Mouse (Mus musculus) hematopoietic stem cell, adult 5-6 weeks (primary cell): ENCODE results near the gene Pdpk1. TPM values are rescaled to one million over a fixed set of nuclear protein-coding genes. Genes with fewer than 3 reads are reported as not detected.

Source experiments
- ATAC-seq, 2 experiments: fragments of 125-278 bp in 1 of 2; replicated peaks in 1 of 2; 2 replicates each; pipeline ENCODE4 v1.8.0; 2016 to 2017; ENCODE audit warnings: inconsistent platforms in 2 of 2, mild to moderate bottlenecking in 2 of 2, moderate number of reproducible peaks in 2 of 2, low read depth in 1 of 2, moderate TSS enrichment in 1 of 2; ENCODE audit not compliant: low FRiP score in 2 of 2, poor library complexity in 2 of 2, severe bottlenecking in 2 of 2, insufficient read depth in 1 of 2, low TSS enrichment in 1 of 2
- total RNA-seq: library from RNA; stranded (forward); fragments of 172-1452, 232-1000 nt; gene quantifications from 2 replicates; pipeline ENCODE4 v1.2.3, GENCODE M21; 2017

The Pdpk1 gene
- 42.8 and 49.0 TPM in 2 replicates for total RNA-seq

- no peak for ATAC-seq
Observed at GRCm38 (mm10) chr17:24150824-24151223, at the start of gene Pdpk1. TSS of gene Pdpk1 (minus strand) at chr17:24150924.

GRCm38 (mm10) chr17:24199741-24200140 is 49.0 kb upstream of the Pdpk1 start:
- ATAC-seq: no peak

- ATAC-seq: no peak
Observed at GRCm38 (mm10) chr17:24199252-24199651, 48.5 kb upstream of the Pdpk1 start.

- ATAC-seq: no peak
Observed at GRCm38 (mm10) chr17:24197032-24197824, 46.5 kb upstream of the Pdpk1 start.

GRCm38 (mm10) chr17:24195349-24195748 is 44.6 kb upstream of the Pdpk1 start:
- no peak for ATAC-seq

- ATAC-seq: no peak
Observed at GRCm38 (mm10) chr17:24193769-24194168, 43.0 kb upstream of the Pdpk1 start.

- peak in 1 of 2 experiments; percentile 19; a peak in 2 of 4 replicates for ATAC-seq
Observed at GRCm38 (mm10) chr17:24193268-24193667, 42.5 kb upstream of the Pdpk1 start.

GRCm38 (mm10) chr17:24192848-24193247 is 42.1 kb upstream of the Pdpk1 start:
- peak; percentile 53 to 64 for ATAC-seq

GRCm38 (mm10) chr17:24191481-24191880 is 40.8 kb upstream of the Pdpk1 start:
- ATAC-seq: no peak

GRCm38 (mm10) chr17:24190934-24191333 is 40.2 kb upstream of the Pdpk1 start:
- no peak for ATAC-seq

- ATAC-seq: no peak
Observed at GRCm38 (mm10) chr17:24174259-24174658, 23.5 kb upstream of the Pdpk1 start.

GRCm38 (mm10) chr17:24173423-24173822 is 22.7 kb upstream of the Pdpk1 start:
- peak; percentile 34 to 47; a peak in 1 of 4 replicates for ATAC-seq

GRCm38 (mm10) chr17:24171738-24172137 is 21.0 kb upstream of the Pdpk1 start:
- no peak for ATAC-seq

GRCm38 (mm10) chr17:24170729-24171128 is 20.0 kb upstream of the Pdpk1 start:
- no peak for ATAC-seq

- no peak for ATAC-seq
Observed at GRCm38 (mm10) chr17:24170125-24170524, 19.4 kb upstream of the Pdpk1 start.

GRCm38 (mm10) chr17:24169317-24170065 is 18.8 kb upstream of the Pdpk1 start, which contains the start of gene Atp6v0c:
TSS of gene Atp6v0c (minus strand) at chr17:24169702.
- ATAC-seq: peak; percentile 46 to 71; a peak in 3 of 4 replicates

- peak; percentile 6 to 30; a peak in 2 of 4 replicates for ATAC-seq
Observed at GRCm38 (mm10) chr17:24168590-24169277, 18.0 kb upstream of the Pdpk1 start.
